Mouse (Mus musculus) retina, adult 2 months (tissue): ENCODE measurements at regions not wholly inside any gene's neighbourhood (a gene's known extent, or its start where the extent isn't known, plus 50 kb on each side); places are given as distances from the start of the nearest gene placed in this dataset.

ENCODE experiments used
- DNase-seq: peaks from one replicate; pipeline ENCODE4 v3.0.0-alpha.2; 2012; ENCODE audit warnings: low read depth, low spot score

- DNase-seq = no peak
Measured at GRCm38 (mm10) chr19:26475197-26475596, 129.7 kb upstream of the Smarca2 start.

DNA sequence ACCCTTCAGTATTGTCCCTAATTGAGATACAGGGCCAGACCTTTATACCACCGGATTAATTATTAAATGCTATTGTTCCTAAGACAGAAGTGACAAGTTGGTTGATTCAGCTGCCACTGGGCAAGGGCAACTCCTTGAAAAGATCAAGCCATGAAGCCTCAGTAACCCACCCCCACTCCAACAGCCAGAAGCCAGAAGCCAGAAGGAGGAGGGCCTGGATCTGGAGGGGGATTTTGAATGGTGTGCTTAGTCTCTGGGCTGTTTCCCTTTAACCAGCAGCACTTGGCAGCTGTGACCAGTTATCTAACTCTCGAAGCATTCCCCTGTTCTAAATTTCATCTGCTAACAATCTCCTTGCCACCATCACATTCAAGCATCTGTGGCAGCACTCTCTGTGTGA, 129.1 kb upstream of the Smarca2 start:
- DNase-seq = no peak

DNA sequence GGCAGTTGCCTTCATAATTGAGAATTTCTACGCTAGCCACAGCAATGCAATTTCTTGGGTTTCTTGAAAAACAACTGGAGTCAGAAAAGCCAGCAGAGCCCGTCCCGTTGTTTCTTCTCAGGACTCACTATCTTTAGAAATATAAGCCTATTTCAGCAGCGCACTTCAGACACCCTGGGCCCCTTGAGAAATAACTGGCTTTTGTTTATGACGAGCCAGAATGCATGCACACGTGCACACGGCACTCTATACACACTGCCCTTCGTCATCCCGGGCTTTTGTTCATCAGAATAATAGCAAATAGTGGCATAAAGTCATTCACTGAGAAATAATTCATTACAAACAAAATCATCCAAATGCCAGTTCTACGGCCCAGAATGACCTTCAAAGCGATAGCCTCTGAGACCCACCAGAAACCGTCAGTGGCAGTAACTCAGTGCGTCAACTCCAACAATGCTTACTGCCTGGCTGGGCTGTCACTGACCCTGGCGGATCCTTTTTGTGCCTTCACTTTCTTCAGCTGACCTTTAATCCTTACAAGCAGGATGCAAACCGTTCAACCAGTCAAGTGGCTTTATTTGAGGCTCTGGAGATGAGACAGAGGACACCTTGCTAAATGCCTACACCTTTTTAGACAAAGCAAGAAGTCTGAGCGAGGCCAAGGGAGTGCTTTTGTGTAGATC, 126.7 kb upstream of the Smarca2 start:
- DNase-seq = no peak

- DNase-seq = no peak
Measured at GRCm38 (mm10) chr19:26484322-26484721, 120.5 kb upstream of the Smarca2 start.

DNA sequence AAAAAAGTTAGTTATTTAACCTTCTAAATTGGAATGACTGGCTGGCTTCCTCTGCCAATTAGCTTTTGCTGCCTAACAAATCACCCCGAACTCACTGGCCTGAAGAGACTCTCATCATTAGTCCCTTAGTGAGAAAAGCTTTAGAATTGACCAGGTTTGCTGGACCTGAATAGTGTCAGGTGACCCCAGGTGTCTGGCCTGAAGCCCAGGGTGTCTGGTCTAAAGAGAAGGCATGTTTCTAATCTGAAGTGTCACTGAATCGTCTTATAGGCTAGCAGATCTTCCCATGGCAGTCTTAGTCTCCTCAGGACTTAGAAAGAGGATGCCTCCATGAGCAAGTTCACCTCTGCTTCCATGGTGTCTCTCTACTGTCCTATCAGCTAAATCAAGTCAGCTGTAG, 112.0 kb upstream of the Smarca2 start:
- no peak for DNase-seq

DNA sequence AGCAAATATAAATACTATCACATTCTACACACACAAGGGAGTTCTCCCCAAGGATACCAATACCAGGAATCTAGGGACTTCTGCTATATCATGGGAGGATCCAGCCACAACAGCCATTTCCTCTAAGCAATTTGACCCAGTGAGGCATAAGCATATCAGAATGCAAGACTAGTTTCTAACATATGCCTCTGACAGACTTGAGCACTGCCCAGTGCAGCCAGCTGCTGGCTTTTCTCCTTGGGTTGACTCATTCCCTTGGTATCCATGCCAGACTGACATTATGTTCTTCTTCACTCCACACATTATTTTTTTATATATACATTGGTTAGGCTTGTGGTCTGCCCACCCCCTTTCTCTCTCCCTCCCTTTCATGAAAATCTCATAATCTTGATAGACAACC, 103.8 kb upstream of the Smarca2 start:
- DNase-seq = no peak

GRCm38 (mm10) chr19:26504027-26504426, 100.8 kb upstream of the Smarca2 start:
- no peak for DNase-seq

GRCm38 (mm10) chr19:26506802-26507201, 98.0 kb upstream of the Smarca2 start:
- DNase-seq = no peak

DNA sequence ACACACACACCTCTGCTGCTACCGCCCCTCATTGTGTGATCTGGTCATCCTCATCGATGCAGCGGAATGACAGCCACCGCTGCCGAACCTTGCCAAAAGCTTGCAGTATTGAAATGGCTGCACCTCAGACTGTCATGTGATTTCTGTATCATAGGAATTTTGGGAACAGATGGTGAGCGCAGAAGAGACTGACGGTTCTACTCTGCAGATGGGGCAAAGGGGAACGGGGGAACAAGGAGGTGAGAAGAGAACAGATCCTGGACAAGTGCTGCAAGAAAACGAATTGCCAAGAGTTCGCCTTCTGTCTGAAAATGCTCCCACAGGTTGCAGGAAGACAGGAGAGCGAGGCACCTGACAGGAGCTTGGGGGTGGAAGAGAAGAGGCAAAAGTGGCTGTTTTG, 96.9 kb upstream of the Smarca2 start:
- DNase-seq = no peak

DNA sequence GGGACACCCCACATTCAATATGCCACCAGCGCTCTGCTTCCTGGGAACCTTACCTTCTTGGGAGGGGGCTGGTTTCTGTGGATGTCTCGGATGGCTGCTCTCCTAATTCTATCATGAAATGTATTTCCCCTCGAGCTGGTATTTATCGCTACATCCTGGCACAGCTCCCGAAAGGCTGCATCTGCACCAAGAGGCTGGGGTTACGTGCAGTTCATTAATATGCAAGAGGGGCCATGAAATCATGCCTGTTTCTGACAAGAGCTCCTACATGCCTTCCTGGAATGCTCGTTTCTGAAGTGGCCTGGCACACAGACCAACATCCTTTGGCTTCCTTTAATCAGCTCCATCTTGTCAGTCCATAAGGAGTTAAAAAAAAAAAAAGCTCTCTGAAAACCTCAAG, 96.2 kb upstream of the Smarca2 start:
- DNase-seq = no peak

DNA sequence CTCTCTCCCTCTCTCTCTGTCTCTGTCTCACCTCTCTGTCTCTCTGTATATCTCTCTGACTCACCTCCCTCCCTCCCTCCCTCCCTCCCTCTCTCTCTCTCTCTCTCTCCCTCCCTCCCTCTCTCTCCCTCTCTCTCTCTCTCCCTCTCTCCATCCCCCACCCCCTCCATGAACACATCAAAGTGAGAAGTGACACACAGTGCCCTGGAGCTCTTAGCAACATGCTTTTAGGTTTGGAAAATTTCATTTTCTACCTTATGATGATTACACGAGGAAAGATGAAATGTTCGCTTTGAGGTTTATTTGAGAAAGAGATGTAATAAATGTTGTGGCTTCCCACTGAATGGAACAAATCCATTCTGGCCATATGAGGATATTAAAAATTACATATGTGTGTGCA, 95.6 kb upstream of the Smarca2 start:
- DNase-seq = no peak

- DNase-seq = no peak
Measured at GRCm38 (mm10) chr19:26510185-26510584, 94.7 kb upstream of the Smarca2 start.

- DNase-seq = no peak
Measured at GRCm38 (mm10) chr19:26510887-26511286, 94.0 kb upstream of the Smarca2 start.

DNA sequence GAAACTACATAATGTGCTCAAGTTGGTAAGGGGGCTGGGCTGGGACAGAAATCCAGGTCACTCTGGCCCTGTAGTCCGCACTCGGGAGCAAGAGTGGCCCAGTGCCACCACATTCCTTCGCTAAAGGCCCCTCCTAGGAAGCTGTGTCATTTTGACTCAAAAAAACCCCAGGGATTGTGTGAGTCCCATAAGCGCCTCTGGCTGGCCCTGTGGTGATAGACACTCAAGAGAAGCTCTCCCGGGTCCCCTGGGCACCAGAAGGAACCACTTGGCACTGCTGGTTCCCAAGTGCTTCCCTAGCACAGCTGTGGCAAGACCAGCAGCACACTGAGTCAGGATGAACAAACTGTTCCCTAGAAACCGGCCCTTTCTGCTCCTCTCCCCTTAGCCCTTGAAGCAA, 93.1 kb upstream of the Smarca2 start:
- DNase-seq = no peak

- no peak for DNase-seq
Measured at GRCm38 (mm10) chr19:26524583-26524982, 80.3 kb upstream of the Smarca2 start.

DNA sequence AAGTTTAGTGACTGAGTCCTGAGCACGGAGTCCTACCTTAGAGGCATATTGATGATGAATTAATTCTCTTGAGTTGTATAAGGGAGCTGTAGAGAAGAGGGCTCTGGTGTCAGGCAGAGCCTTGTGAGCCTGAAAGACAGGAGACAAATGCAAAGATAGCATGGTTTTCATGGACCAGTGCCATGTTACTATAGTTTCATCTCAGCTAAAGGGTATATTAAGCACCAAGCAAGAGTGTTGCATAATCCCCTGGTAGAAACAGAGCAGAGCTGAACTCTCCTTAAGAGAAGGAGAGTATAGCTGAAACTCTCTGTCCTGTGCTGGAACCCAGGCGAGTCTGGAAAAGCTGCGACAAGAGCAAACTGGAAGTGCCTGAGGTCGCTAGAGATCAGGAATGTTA, 73.5 kb upstream of the Smarca2 start:
- no peak for DNase-seq

GRCm38 (mm10) chr19:26532509-26532908, 72.3 kb upstream of the Smarca2 start:
- DNase-seq = no peak

DNA sequence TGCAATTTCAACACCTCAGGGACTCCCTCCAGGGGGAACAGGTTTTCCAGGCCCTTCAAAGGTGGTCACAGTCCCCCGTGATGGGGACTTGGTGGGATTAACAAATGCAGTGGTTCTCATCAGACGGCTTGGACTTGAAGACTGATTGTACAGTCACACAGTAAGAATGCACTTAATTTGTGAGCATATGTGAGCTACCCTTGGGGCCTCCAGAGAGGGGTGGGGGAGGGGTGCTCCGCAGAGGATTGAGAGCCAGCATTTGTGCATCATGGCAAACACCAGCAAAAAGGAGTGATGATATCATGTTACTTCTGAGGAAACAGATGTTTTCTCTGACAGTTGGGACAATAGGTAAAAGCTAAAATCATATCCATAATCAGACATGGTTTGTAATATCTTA, 59.2 kb upstream of the Smarca2 start:
- DNase-seq = no peak

- DNase-seq = no peak
Measured at GRCm38 (mm10) chr19:26547522-26547921, 57.3 kb upstream of the Smarca2 start.

DNA sequence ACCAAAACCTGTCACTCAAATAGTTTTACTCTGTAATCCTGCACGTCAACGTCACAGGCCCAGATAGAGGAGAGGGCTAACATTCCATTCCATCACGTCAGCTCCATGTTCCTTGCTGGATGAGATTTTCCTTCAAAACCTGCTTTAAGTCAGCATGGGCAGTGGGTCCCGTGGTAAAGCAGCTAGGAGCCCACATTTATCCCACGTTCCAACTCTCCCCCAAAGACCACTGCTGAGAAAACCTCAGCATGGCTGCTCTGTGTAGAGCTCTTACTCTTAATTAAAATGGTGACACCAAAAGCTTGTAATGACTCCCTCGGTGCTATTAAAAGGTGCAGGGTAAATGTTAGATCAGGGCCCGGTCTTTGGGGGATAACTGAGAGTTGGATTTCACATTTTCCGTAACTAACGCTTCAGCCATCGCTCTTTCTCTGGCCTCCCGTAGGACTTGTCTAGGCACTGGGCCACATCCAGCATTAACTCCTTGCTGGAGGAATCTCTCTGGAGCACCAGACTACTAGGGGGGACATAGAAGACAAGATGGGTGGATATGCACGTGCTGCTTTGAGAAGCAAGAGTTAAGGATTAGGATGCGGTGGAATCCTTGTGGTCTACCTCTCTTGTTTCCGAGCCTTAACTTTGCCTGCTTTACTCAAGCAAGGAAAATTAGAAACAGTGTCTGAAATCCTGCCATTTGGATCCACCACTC, 56.1 kb upstream of the Smarca2 start:
- no peak for DNase-seq

DNA sequence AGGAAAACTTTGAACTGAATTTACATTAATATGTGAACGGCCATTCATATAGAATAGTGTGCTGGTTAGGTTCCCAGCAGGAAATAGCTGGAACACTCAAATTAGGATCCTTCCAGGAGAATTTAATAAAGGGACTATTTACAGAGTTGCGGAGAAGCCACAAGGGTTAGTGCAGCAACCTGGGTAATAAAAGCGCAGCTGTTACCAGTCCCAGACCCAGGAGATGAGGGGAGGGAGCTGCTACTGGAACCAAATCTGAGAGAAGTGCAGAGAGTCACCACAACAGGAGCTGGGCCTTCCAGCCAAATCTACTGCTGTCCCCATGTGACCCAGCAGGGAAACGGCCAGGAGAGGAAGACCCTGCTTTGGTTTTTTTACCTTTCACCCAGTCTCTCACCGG, 54.6 kb upstream of the Smarca2 start:
- DNase-seq = no peak
